Mouse (Mus musculus) stomach, postnatal 0 days (tissue): Measurements from ENCODE around the gene Epha4. TPM values are rescaled to one million over a fixed set of nuclear protein-coding genes. Genes with fewer than 3 reads are reported as not detected.

Experiments
- ATAC-seq: fragments of 200-750 bp; cut with Nextera tagmentation; 2 replicates; pipeline ENCODE4 v1.8.0; 2017; ENCODE audit not compliant: low FRiP score, low TSS enrichment
- DNase-seq: peaks from one replicate; pipeline ENCODE4 v3.0.0-alpha.2; 2016; ENCODE audit warnings: low spot score
- H3K27ac ChIP-seq: fragments of 300-500 bp; sonication (generic); replicated peaks from 2 replicates; pipeline ENCODE4 v1.5.1; 2014; ENCODE audit warnings: mild to moderate bottlenecking, control low read depth
- H3K27me3 ChIP-seq: fragments of 300-500 bp; sonication (generic); 2 replicates; pipeline ENCODE4 v1.6.1; 2014; ENCODE audit warnings: low read length; ENCODE audit not compliant: control insufficient read depth, insufficient read depth
- H3K36me3 ChIP-seq: fragments of 300-500 bp; sonication (generic); 2 replicates; pipeline ENCODE4 v1.6.1; 2014; ENCODE audit warnings: low read length, mixed read lengths; ENCODE audit not compliant: control insufficient read depth, insufficient read depth
- H3K4me1 ChIP-seq: fragments of 300-500 bp; sonication (generic); replicated peaks from 2 replicates; pipeline ENCODE4 v1.6.1; 2014; ENCODE audit warnings: antibody characterized with exemption; ENCODE audit not compliant: control insufficient read depth, insufficient read depth
- H3K4me2 ChIP-seq: fragments of 300-500 bp; sonication (generic); replicated peaks from 2 replicates; pipeline ENCODE4 v1.6.1; 2014; ENCODE audit warnings: low read depth, mild to moderate bottlenecking, control low read depth, moderate library complexity
- H3K4me3 ChIP-seq: fragments of 300-500 bp; sonication (generic); 2 replicates; pipeline ENCODE4 v1.5.1; 2014; ENCODE audit warnings: low read depth, low read length, control low read depth
- H3K9ac ChIP-seq: fragments of 300-500 bp; sonication (generic); 2 replicates; pipeline ENCODE4 v1.6.1; 2014; ENCODE audit warnings: mild to moderate bottlenecking, low read length, control low read depth, mixed read lengths
- H3K9me3 ChIP-seq: fragments of 300-500 bp; sonication (generic); 2 replicates; pipeline ENCODE4 v1.6.1; 2016; ENCODE audit warnings: low read length; ENCODE audit not compliant: control insufficient read depth
- CTCF ChIP-seq: IDR thresholded peaks from 2 replicates; pipeline ENCODE4 v1.5.1; 2016; ENCODE audit warnings: antibody characterized with exemption, low read depth, mild to moderate bottlenecking, moderate library complexity
- EP300 ChIP-seq: optimal IDR thresholded peaks from 2 replicates; pipeline ENCODE3; 2016; ENCODE audit warnings: antibody characterized with exemption
- WGBS: fragments of 180-500 bp; shearing (Covaris S2); extraction: QIAGEN DNeasy Blood & Tissue Kit; methylation state at CpG from one replicate; pipeline ENCODE4 v1.1.7; 2014; 5-methylcytosine and 5-hydroxymethylcytosine counted together
- polyA plus RNA-seq: library from polyadenylated mRNA; unstranded; fragments of >200 nt; fragmentation: Nextera tagmentation; extraction: Ambion mirVana; gene quantifications from 2 replicates; pipeline ENCODE4 v1.2.1, GENCODE M21; 2015

Epha4 gene
- polyA plus RNA-seq, 1 experiment from 2014 or later = 5.4 TPM

GRCm38 (mm10) chr1:77441987-77442386 lies 72.9 kb downstream of the Epha4 start:
- peak; percentile 62; the same call in 1 of the 2 replicates for ATAC-seq
- no peak overlapping the region for H3K27ac ChIP-seq
- TF ChIP-seq CTCF (no peak), EP300 (no peak)

GRCm38 (mm10) chr1:77441401-77441800 lies 73.5 kb downstream of the Epha4 start:
- no peak for ATAC-seq
- WGBS = 67% methylated on average over 4 of the region's 4 CpGs
- no peak for TF ChIP-seq CTCF
- no peak for TF ChIP-seq EP300
- Histone ChIP-seq H3K4me2 (no peak overlapping the region), H3K9me3 (no peaks in the 10 kb centered on the region), H3K36me3 (no peaks in the 10 kb centered on the region), H3K4me1 (no peaks in the 10 kb centered on the region), H3K4me3 (no peak overlapping the region), H3K9ac (no peak overlapping the region), H3K27ac (no peak overlapping the region), H3K27me3 (no peaks in the 10 kb centered on the region)
- no peak for DNase-seq

More at GRCm38 (mm10) chr1:77441987-77442386, 72.9 kb downstream of the Epha4 start:
- no peak overlapping the region for H3K9ac ChIP-seq
- no peak for DNase-seq
- whole genome bisulfite sequencing = 13% methylated on average over 4 of the region's 4 CpGs
- no peaks in the 10 kb centered on the region for H3K36me3 ChIP-seq
- H3K27me3 ChIP-seq = no peaks in the 10 kb centered on the region
- H3K4me1 ChIP-seq = no peaks in the 10 kb centered on the region
- H3K9me3 ChIP-seq = no peaks in the 10 kb centered on the region
- H3K4me2 ChIP-seq = no peak overlapping the region
- no peak overlapping the region for H3K4me3 ChIP-seq

- 67% methylated on average over 10 of the region's 10 CpGs for WGBS
- ATAC-seq = no peak
- H3K9me3 ChIP-seq = no peaks in the 10 kb centered on the region
- H3K4me3 ChIP-seq = no peak overlapping the region
- no peaks in the 10 kb centered on the region for H3K36me3 ChIP-seq
- H3K4me1 ChIP-seq = no peaks in the 10 kb centered on the region
- no peak overlapping the region for H3K9ac ChIP-seq
- TF ChIP-seq CTCF (no peak), EP300 (no peak)
- H3K27ac ChIP-seq = no peak overlapping the region
- no peaks in the 10 kb centered on the region for H3K27me3 ChIP-seq
- no peak overlapping the region for H3K4me2 ChIP-seq
- no peak for DNase-seq
These were observed 74.4 kb downstream of the Epha4 start for GRCm38 (mm10) chr1:77440512-77440911.

- Histone ChIP-seq H3K9ac (no peak overlapping the region), H3K36me3 (no peaks in the 10 kb centered on the region), H3K27me3 (no peaks in the 10 kb centered on the region), H3K4me2 (no peak overlapping the region), H3K9me3 (no peaks in the 10 kb centered on the region), H3K27ac (no peak overlapping the region), H3K4me3 (no peak overlapping the region), H3K4me1 (no peaks in the 10 kb centered on the region)
- WGBS = 91% methylated on average over 3 of the region's 3 CpGs
- no peak for TF ChIP-seq CTCF
- TF ChIP-seq EP300 = no peak
- no peak for ATAC-seq
- no peak for DNase-seq
These were observed 75.4 kb downstream of the Epha4 start for GRCm38 (mm10) chr1:77439383-77440074.

GRCm38 (mm10) chr1:77438639-77439038 lies 76.2 kb downstream of the Epha4 start:
- DNase-seq (no peak), ATAC-seq (no peak)
- Histone ChIP-seq H3K9ac (no peak overlapping the region), H3K4me1 (no peaks in the 10 kb centered on the region), H3K27me3 (no peaks in the 10 kb centered on the region), H3K9me3 (no peaks in the 10 kb centered on the region), H3K4me3 (no peak overlapping the region), H3K4me2 (no peak overlapping the region), H3K36me3 (no peaks in the 10 kb centered on the region), H3K27ac (no peak overlapping the region)
- WGBS = 62% methylated on average over 4 of the region's 4 CpGs
- TF ChIP-seq CTCF (no peak), EP300 (no peak)

- Histone ChIP-seq H3K4me2 (no peak overlapping the region), H3K9ac (no peak overlapping the region), H3K27ac (no peak overlapping the region), H3K4me3 (no peak overlapping the region), H3K4me1 (no peaks in the 10 kb centered on the region), H3K36me3 (no peaks in the 10 kb centered on the region), H3K27me3 (no peaks in the 10 kb centered on the region), H3K9me3 (no peaks in the 10 kb centered on the region)
- no peak for ATAC-seq
- DNase-seq = no peak
- 80% methylated on average over 10 of the region's 10 CpGs for WGBS
- TF ChIP-seq CTCF (no peak), EP300 (no peak)
These were observed 76.8 kb downstream of the Epha4 start for GRCm38 (mm10) chr1:77437881-77438610.
